Mouse (Mus musculus): ENCODE measurements at regions not wholly inside any gene's neighbourhood (a gene's known extent, or its start where the extent isn't known, plus 50 kb on each side); places are given as distances from the start of the nearest gene placed in this dataset.

GRCm38 (mm10) chr4:72060605-72061352 is 139.9 kb downstream of the Tle1 start:
- no peak for DNase-seq (ENCODE audit: low read depth, low spot score)

- DNase-seq (ENCODE audit: low read depth, low spot score), result no peak
Measured at GRCm38 (mm10) chr4:72049638-72050454, 150.9 kb downstream of the Tle1 start.

- DNase-seq (ENCODE audit: low read depth, low spot score), result no peak
Measured at GRCm38 (mm10) chr4:72022152-72022551, 178.6 kb downstream of the Tle1 start.

- DNase-seq (ENCODE audit: low read depth, low spot score), result no peak
Measured at GRCm38 (mm10) chr4:72014221-72014850, 186.4 kb downstream of the Tle1 start.

GRCm38 (mm10) chr4:72013583-72013982 is 187.1 kb downstream of the Tle1 start:
- DNase-seq (ENCODE audit: low read depth, low spot score), result no peak

- DNase-seq (ENCODE audit: low read depth, low spot score), result no peak
Measured at GRCm38 (mm10) chr4:72010316-72010715, 190.4 kb downstream of the Tle1 start.

GRCm38 (mm10) chr4:72005926-72006325 is 194.8 kb downstream of the Tle1 start:
- no peak for DNase-seq (ENCODE audit: low read depth, low spot score)

GRCm38 (mm10) chr4:72001221-72001875 is 199.4 kb downstream of the Tle1 start:
- peak; percentile 4 for DNase-seq (ENCODE audit: low read depth, low spot score)

- DNase-seq (ENCODE audit: low read depth, low spot score), result peak; percentile 93
Measured at GRCm38 (mm10) chr4:71968701-71969100, 210.9 kb upstream of the Gm11232 start.

- DNase-seq (ENCODE audit: low read depth, low spot score), result no peak
Measured at GRCm38 (mm10) chr4:71953441-71953840, 195.7 kb upstream of the Gm11232 start.

GRCm38 (mm10) chr4:71933240-71933986 is 175.6 kb upstream of the Gm11232 start:
- DNase-seq (ENCODE audit: low read depth, low spot score), result no peak

- no peak for DNase-seq (ENCODE audit: low read depth, low spot score)
Measured at GRCm38 (mm10) chr4:71932818-71933217, 175.1 kb upstream of the Gm11232 start.

- no peak for DNase-seq (ENCODE audit: low read depth, low spot score)
Measured at GRCm38 (mm10) chr4:71911551-71911950, 153.8 kb upstream of the Gm11232 start.

GRCm38 (mm10) chr4:71875651-71876050 is 117.9 kb upstream of the Gm11232 start:
- no peak for DNase-seq (ENCODE audit: low read depth, low spot score)

GRCm38 (mm10) chr4:71866948-71867347 is 109.2 kb upstream of the Gm11232 start:
- no peak for DNase-seq (ENCODE audit: low read depth, low spot score)

- DNase-seq (ENCODE audit: low read depth, low spot score), result no peak
Measured at GRCm38 (mm10) chr4:71841833-71842232, 84.1 kb upstream of the Gm11232 start.

- no peak for DNase-seq (ENCODE audit: low read depth, low spot score)
Measured at GRCm38 (mm10) chr4:71840774-71841146, 83.0 kb upstream of the Gm11232 start.

GRCm38 (mm10) chr4:71839803-71840773 is 82.3 kb upstream of the Gm11232 start:
- DNase-seq (ENCODE audit: low read depth, low spot score), result no peak

GRCm38 (mm10) chr4:71839134-71839802 is 81.5 kb upstream of the Gm11232 start:
- DNase-seq (ENCODE audit: low read depth, low spot score), result no peak
